Mouse (Mus musculus): ENCODE results near the gene Ccdc191.

The Ccdc191 gene

DNA sequence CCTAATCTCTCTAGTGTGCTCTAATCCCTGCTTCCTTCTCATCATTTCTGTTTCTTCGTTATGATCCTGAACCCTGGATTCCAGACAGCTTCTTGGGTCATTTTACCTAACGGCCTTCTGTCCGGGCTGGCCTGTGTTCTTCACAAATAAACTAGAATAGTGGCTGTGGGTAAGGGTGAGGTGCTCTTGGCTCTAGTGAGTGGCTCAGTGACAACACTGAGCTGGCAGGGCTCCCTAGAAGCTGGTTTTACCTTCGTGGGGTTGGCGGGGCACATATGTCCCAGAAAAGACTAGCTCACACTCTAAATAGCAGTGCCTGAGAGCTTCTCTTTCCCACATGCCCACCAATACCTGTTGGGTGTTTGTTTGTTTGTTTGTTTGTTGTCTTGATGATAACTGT is 109.9 kb downstream of the Ccdc191 start:
- TF ChIP-seq GATA4 (IDR thresholded peaks at IDR 0.05; ENCODE audit: insufficient replicate concordance, low read length), result no peak

DNA sequence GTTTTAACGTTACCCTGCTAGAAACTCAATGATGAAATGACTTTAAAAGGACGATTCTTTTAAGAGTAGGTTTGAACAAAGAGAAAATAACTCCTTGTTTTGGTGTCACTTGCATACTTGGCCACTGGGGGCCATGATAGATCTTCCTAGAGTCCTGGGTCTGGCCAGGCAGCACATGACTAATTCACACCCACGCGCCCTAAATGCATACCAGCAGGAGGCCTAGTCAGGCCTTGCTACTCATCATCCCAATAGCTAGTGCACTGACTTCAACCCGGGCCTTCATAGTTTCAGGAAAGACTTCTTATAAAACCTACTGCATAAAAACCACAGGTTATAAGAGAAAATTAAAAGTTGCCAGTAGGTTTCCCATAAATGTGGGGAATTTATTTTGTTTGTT is 112.5 kb downstream of the Ccdc191 start:
- TF ChIP-seq GATA4 (IDR thresholded peaks at IDR 0.05; ENCODE audit: insufficient replicate concordance, low read length), result no peak

DNA sequence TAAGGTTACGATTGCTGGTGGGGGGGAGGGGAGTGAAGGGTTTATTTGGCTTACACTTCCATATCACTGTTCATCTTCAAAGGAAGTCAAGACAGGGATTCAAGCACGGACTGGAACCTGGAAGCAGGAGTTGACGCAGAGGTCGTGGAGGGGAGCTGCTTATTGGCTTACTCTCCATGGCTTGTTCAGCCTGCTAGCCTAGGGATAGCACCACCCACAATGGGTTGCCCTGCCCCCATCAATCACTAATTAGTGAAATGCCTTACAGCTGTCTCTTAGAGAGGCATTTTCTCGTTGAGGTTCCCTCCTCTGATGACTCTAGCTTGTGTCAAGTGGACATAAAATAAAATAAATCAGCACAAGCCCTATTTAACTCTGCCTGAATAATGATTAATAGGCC is 121.4 kb downstream of the Ccdc191 start:
- no peak for TF ChIP-seq GATA4 (IDR thresholded peaks at IDR 0.05; ENCODE audit: insufficient replicate concordance, low read length)

Measured in liver, adult (tissue).